Mouse (Mus musculus) kidney, adult 9 months (tissue): ENCODE results near the gene Sohlh2.

Source experiments
- DNase-seq: peaks from one replicate; pipeline ENCODE4 v3.0.0; 2022

Sohlh2 gene

DNA sequence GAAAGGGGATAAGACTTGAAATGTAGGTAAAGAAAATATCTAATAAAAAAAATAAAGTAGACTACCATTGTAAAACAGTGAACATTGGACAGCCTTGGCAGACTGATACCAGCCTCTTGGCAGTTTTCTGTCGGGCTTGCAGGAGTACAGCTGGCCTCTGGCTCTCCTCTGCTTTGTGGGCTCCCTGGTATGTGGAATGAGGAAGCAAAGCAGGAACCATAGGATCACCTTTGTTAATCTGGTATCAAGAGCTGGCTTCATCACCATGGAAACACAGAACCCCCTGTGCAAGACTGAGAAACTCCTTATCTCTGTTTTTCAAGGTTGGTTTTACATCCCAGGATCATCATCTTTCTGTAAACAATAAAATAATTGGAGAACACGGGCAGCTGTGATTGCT is 30.4 kb downstream of the Sohlh2 start:
- DNase-seq = no peak

DNA sequence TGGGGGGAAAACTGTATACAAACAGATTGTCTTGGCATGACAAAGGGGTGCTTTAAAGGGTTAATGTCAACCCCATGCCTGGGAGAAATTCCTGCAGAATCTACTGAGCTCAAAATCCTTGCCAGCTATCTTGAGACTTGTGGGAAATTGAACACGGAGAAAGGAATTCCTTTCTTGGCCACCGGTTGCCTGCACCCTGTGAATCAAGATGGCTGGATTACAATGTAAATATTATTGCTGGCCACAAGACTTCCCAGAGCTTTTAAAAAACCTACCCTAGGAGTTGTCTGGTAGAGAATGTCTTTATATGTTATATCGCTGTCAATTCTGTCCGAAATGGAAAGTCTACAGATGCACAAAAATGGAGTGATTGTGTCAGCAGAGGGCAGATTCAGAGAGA is 32.0 kb downstream of the Sohlh2 start:
- DNase-seq = no peak

DNA sequence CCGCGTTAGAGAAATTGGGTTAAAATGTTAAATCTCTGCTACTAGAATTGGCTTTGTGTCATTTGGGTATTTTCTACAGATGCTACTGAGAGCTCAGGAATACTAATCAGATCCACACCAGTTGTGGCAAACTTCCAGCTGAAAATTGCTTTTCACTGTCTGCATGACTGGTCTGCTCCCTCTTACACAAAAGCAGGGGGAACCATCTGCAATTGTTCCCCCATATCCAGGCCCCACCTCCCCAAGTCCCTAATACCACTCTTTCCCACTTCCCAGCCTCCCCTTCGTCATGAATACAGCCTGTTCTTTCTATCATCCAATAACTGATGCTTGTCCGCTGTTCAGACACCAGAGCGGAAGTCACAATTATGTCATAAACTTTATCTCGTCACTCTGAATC is 32.6 kb downstream of the Sohlh2 start:
- DNase-seq = no peak

DNA sequence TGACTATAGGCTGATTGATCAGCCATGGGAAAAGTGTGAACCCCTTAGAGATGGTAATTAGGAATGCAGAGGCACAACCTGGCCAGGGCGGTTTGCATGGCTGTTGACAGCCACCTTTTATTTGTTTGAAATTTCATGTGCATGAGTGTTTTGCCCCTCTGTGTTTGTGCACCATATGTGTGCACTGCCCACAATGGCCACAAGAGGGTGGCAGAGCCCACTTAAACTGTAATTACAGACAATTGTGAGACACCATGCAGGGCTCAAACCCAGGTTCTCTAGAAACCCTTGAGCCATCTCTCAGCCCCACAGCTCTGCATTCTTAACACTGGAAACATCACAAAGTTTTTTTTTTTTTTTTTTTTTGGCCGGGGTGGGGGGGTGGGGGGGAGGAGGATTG is 40.7 kb downstream of the Sohlh2 start:
- DNase-seq = no peak

DNA sequence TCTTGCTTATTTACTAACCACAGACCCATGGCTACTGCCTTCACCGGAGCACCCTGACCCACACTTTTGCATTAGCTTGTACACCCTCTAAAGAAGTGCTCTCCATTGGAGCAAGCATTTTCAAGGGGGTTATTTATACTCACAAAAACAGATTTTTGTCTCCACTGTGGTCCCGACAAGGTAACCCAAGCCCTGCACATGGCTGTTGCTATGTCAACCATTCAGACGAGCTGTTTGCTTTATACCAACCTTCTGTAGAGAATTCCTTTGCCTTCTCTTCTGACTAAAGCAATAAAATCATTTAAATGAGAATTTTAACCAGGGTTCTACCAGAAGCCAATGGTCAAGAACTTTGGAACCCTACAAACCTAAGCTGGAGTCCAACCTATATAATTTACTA is 42.0 kb downstream of the Sohlh2 start:
- no peak for DNase-seq

DNA sequence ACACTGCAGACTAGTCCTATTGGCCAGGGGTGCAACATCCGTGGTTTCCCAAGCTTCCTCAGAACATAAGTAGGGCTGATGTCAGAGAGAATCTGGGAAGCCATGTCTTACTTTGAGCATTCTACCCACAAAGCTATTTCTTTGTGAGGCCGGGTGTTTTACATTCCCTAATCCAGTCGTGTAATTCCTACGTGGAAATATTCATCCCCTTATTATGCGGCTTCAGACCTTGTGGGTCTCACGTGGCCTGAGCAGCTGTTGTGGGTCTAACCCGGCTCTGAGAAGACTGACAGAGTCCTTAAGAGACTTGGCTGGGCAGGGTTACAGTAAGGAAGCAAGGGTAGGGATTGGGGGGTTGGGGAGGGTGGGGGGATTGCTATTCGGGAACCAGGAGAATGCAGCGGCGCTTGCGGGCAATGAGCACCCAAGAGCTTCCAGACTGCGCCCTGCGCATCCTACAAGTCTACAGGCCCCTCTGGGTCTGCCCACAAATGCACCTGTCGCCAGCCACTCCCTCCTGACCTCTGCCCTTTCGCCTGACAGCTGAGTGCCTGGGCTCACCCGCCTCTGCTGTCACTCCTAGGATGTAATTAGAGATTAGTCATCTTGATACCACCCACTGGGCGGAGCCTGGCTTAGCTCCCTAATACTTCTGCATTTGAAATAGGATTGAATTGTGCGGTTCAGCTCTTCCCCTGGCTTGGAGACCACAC is 44.8 kb downstream of the Sohlh2 start:
- no peak for DNase-seq

DNA sequence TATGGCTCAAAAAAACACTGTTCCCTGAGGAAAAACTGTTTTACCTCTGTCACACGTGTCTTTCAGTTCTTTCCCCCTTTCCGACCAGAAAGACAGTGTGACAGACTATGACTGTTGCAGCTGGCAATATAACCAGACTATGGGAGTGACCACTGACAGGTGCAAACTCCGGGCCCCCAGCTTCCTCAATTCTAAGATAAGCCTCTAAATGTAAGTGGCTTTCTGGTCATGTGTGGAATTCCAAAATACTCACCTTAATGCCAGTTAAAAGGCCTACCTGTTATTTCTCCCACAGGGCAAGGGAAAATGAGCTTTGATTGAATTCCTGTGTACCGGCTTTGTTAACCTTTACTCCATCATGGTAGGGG is 45.4 kb downstream of the Sohlh2 start:
- no peak for DNase-seq

DNA sequence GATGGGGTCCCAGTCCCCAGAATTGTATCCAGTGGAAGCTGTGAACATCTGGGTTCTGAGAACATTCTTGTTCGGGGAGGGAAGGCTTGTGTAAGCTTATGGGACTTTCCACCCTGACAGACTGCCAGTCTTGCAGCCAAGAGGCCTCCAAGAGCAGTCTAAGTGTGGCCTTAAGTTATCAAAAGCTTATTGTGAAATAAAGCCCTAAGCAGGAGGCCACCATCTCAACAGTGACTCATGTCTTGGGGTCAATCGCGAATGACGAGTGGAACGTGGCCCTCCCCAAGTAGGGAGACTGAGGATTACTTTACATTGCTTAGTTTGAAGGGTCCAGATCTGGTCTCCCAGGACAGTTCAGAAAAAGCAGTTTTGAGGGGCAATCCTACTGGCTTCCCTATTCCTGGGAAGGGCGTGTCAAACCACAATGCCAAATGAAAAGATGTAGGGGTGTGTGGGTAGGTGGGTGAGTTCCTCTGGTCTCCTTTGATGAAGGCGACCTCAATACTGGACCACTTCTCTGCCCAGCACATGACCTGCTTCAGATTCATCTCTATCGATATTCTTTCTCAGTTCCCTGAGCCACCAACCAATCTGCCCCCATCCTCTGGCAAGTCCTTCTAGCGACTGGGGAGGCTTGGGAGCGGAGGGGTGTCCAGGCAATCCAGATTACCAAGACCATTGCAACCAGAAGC is 60.0 kb downstream of the Sohlh2 start, which contains the start of gene Dclk1:
TSS of gene Dclk1 (plus strand) at position 635 of the 692 bp plus-strand sequence.
- DNase-seq = no peak

DNA sequence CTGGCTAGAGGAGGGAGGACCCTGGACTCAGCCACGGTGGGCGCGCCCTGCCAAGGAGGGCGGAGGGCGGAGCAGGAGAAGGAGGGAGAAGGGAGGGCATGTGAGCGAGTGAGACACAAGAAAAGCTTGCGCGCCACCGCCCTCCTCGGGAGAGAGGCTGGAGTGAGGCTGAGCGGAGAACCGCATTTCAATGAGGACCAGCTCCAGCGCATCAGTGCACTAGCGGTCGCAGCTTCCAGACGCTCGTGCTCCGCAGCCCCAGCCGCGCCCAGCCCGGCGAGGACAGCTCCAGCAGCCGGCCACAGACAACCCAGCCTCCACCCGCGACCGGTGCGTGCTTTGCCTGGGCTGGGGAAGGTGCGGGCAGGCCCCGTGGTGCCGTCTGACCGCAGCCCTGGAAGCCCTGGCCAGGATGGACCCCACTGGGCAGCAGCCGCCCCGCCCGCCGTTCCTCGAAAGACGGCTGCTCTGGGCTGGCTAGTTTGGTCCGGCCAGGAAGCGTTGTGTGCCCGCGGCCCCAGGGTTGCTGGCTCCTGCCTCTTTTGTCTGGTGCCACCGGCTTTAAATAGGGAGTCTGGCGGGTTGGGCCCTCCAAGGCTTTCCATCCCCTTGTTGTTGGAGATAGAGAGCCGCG is 60.7 kb downstream of the Sohlh2 start:
- DNase-seq = peak; percentile 4

DNA sequence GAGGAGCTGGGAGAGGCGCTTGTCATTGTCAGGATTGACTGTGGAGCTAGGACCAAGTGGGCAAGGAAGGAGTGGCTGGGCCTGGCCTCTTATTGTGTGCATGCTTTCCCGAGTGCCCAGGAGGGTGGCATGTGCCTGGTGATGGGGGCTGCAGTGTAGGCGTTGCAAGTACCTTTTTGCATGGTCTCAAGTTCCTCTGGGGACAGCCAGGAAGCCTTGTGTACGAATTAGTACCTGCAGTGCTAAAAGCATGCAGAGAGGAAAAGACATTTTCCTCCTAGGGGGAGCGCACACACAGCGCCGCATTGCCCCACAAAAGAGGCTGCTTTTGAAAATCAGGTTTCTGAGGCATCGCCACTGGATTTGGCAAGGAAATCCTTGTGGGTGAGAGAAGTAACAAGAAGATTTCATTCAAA is 61.2 kb downstream of the Sohlh2 start:
- DNase-seq = no peak

DNA sequence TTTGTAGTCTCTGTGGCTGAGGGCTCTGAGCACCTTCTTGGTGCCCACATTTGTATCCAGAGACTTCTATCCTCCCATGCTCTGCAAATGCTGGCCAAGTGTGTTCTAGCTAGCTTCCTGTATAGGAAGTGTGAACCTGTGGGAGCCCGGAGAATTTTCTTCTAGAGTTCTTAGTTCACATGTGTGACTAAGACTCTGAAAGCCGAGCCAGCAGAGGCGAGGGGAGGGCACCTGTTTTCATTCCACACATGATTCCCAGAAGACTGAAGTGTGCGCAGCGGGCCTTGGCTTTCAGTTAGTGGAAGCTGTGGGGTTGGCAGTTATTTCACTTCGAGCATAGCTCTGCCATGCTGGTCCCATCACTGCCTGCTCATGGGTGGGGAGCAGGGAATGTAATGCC is 62.3 kb downstream of the Sohlh2 start:
- no peak for DNase-seq

DNA sequence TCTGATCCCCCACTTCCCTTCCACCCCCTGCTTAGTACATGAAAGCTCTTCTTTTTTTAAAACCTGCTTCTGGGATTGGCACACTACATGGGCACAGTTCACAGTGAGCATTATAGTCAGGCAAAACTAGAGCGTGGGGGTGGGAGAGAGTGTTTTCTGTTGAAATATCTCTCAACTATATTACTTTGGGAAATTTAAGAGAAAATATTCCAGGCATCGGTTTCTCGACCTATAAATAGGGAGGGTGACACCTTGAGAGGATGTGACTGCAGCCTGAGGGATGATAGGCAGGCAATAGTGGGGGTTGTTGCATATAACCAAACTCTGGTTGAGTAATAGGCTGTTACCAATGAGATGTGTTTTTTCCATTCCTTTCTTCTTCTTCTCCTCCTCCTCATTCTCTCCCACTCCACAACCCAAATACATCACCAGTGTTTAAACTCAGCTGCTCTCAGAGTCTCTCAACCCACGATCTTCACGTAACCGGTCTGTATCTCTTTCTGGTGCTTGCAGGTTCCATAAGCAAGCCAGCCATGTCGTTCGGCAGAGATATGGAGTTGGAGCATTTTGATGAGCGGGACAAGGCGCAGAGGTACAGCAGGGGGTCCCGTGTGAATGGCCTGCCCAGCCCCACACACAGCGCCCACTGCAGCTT is 64.9 kb downstream of the Sohlh2 start:
- DNase-seq = no peak

DNA sequence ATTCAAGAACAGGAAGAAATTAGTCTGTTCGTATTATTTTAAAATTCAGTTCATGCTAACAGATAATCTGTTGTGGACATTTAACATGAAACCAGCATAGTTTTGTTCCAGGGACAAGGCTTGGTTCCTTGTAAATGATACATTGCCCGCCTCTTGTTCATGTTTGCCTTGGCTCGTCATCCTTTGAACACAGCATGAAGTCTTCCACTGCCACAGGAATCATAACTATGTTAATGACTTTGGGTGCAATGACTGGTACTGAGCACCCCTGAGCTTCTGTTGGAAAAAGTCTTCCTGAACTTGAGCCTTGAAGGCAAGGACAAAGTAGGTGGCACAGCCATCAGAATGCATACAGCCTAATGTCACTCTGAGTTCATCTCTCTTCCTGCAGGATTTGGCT is 66.2 kb downstream of the Sohlh2 start:
- no peak for DNase-seq

DNA sequence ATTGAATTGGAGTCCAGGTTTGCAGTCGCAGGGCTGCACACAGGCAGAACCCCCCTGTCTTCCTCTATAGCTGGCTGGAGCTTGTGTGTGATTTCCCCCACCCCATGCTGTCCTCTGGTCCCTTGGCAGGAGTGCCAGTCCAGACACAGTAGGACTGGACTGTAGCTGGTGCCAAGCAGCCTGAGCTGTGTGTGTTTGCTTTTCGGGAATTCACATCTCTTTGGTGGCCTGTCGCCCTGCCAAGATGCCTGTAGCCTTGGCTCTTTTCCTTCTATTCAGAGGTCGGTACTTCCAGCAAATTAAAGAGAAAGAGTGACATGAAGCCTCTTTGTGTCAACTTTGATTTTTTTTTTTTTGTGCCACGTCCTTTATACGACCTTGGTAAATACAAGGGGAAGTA is 66.7 kb downstream of the Sohlh2 start:
- peak; percentile 11 for DNase-seq

DNA sequence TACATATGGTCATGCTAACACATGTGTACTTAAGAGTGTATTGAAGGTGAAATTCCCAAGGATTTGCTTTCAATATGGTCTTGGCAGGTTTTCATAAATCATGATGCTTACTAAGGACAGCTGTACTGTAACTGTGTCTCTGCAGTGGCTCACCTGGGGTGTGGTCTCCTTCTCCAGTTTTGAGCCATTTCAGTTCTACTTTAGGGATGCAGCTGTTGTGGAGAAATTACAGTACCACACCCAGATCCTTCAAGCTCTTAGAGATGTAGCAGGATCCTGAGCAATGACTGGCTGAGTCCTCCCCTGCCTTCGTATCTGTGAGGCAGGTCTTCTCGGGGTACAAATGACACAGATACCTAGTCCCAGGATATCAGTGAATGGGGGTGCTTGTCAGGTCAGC is 68.8 kb downstream of the Sohlh2 start:
- no peak for DNase-seq
